Mouse (Mus musculus): ENCODE measurements around the gene Slc12a9.

- TF ChIP-seq ZNF384 (IDR thresholded peaks at IDR 0.05; ENCODE audit: low read depth, low read length) (no peak), HCFC1 (IDR thresholded peaks at IDR 0.05; ENCODE audit: borderline replicate concordance, insufficient read depth, low read length) (no peak), ZC3H11A (IDR thresholded peaks at IDR 0.05; ENCODE audit: borderline replicate concordance, low read depth, low read length) (no peak), MAFK (IDR thresholded peaks at IDR 0.05; ENCODE audit: insufficient read depth, low read depth, low read length) (no peak), CHD2 (IDR thresholded peaks at IDR 0.05; ENCODE audit: low read depth, low read length) (no peak)
These were observed 1.7 kb upstream of the Slc12a9 start for GRCm38 (mm10) chr5:137335066-137335465.

Data from ES-E14 (cell line).